22 mouse cellular contexts compared by ENCODE assay signal in the genomic region with DNA sequence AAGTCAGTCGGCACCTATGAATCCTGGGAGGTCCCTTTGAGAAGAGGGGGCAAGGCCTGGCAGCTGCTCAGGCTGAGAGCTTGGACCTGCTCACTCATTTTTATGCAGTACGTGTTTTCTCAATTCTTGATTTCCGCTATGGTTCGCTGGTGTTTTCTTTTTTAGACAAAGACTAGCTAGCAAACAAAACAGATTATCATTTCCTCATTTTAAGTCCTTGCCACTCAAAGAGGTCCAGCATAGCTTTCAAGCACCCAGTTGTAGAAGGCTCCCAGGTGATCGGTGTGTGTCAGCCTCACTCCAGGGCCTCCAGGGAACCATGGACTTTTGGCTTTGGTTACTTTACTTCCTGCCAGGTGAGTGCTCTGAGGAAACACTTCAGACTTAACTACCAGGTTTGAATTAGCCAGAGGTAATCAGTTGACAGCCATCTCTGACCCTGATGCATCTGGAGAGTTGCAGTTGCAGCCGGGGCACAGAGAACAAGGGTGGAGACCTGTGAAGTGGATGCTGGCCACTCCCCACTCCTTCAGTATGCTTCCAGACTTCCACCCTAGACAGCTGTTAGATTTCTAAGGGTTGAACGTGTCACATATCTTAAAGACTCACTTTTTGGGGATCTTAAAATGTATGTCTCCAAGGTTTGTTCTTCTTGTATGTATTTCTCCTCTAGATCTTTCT. TPM values are rescaled to one million over a fixed set of nuclear protein-coding genes. Genes with fewer than 3 reads are reported as not detected.
DNase-seq lines count a peak whose midpoint lies in the region; ATAC-seq and TF ChIP-seq lines count a peak whose summit lies in the region.
"Had no signal": no experiment of that assay in that cellular context is flagged by ENCODE, and none has a peak within 500 bp of the region (broad histone marks: within the 10 kb centered on the region; RNA-seq: fewer than 3 reads in every experiment).

Gene Fcmr, plus strand, starts transcription at position 129 of the 681 bp plus-strand sequence.

- H3K36me3 ChIP-seq in splenic B cell, adult 2 months (ENCODE audit: control insufficient read depth, insufficient read depth, low read length, poor library complexity, severe bottlenecking) = no peaks in the 10 kb centered on the region
- H3K36me3 ChIP-seq: embryonic facial prominence, embryonic 12.5 days; hindbrain, embryonic 13.5 days; limb, embryonic 10.5 days; midbrain, embryonic 10.5 days had no signal

- peak within 1 kb of the TSS; percentile 46 for H3K4me3 ChIP-seq in bone marrow, adult 2 months (replicated peaks; ENCODE audit: control insufficient read depth, low read depth, low read length)
- H3K4me3 ChIP-seq: embryonic facial prominence, embryonic 12.5 days; hindbrain, embryonic 13.5 days; limb, embryonic 10.5 days; midbrain, embryonic 10.5 days had no signal

- no peak for ATAC-seq in inflammation-experienced regulatory T-cells, adult 6 months
- ATAC-seq: midbrain, embryonic 16.5 days had no signal

- no peaks in the 10 kb centered on the region for H3K27me3 ChIP-seq in splenic B cell, adult 2 months (ENCODE audit: control insufficient read depth, insufficient read depth, low read length, poor library complexity, severe bottlenecking)
- H3K27me3 ChIP-seq: embryonic facial prominence, embryonic 12.5 days; hindbrain, embryonic 13.5 days had no signal

- TF ChIP-seq POLR2A in bone marrow, adult 2 months (IDR thresholded peaks at IDR 0.05; ENCODE audit: borderline replicate concordance, control insufficient read depth, low read depth, low read length) = no peak

- H3K27ac ChIP-seq in bone marrow, adult 2 months (ENCODE audit: control insufficient read depth, insufficient read depth, low read depth, low read length, poor library complexity) = peak within 1 kb of the TSS; percentile 87
- H3K27ac ChIP-seq: embryonic facial prominence, embryonic 12.5 days; hindbrain, embryonic 13.5 days; kidney, postnatal 0 days; limb, embryonic 10.5 days; midbrain, embryonic 10.5 days had no signal

- peaks cover 1% of the 10 kb centered on the region for H3K4me1 ChIP-seq in bone marrow, adult 2 months (ENCODE audit: control insufficient read depth, insufficient read depth, low read length)
- H3K4me1 ChIP-seq: embryonic facial prominence, embryonic 12.5 days; hindbrain, embryonic 13.5 days; limb, embryonic 10.5 days; midbrain, embryonic 10.5 days had no signal

- DNase-seq in lung, postnatal 36 days = peak; percentile 13
- DNase-seq in lung, postnatal 4 days = no peak
- DNase-seq in large intestine, adult 2 months (ENCODE audit: low read depth, low spot score) = no peak
- peak; percentile 82 for DNase-seq in splenic B cell, adult 2 months (ENCODE audit: low read depth, low spot score)
- no peak for DNase-seq in kidney, adult 9 months
- DNase-seq: adrenal gland, postnatal 10 days; cerebellum, adult 2 months; cerebellum, postnatal 25 days; gastrocnemius, postnatal 36 days; liver; lung, embryonic 14.5 days; right cerebral cortex, adult 18-20 months; right cerebral cortex, postnatal 4 days had no signal

- no peak for TF ChIP-seq CTCF in bone marrow, adult 2 months (IDR thresholded peaks at IDR 0.05; ENCODE audit: control insufficient read depth, insufficient read depth, low read length)

- WGBS in bone marrow, adult 2 months = 65% methylated on average over 7 of the region's 7 CpGs
- WGBS in large intestine, adult 2 months = 71% methylated on average over 7 of the region's 7 CpGs

RNA-seq across cellular contexts. Expression of gene Fcmr, which starts in this region (rescaled TPM):
- 13.2 and 36.6 TPM in 2 replicates for polyA plus RNA-seq in bone marrow, adult 2 months (2011; ENCODE audit: insufficient read depth, insufficient read length, low replicate concordance, missing spikeins)
- polyA plus RNA-seq in large intestine, adult 2 months (2012; rRNA removed) = 9.5 and 20.8 TPM in 2 replicates
- 1 to 10 TPM in 2 of 3 experiments, not detected in 1; 2.2 to 2.7 TPM for polyA plus RNA-seq in inflammation-experienced regulatory T-cells, adult 6 months (2017; shearing (Covaris generic))
- polyA plus RNA-seq: embryonic facial prominence, embryonic 12.5 days; forebrain, embryonic 11.5 days; lung, embryonic 14.5 days; midbrain, embryonic 10.5 days had no signal

Comparison
In these comparisons a context has a peak if more than half of its experiments do, and no peak if none do; other contexts are left out.
1. DNase-seq: peak in lung, postnatal 36 days (single experiment) and splenic B cell, adult 2 months (single experiment); none in lung, postnatal 4 days (0 of 2), large intestine, adult 2 months (single experiment) and kidney, adult 9 months (single experiment).